Mouse (Mus musculus) lung, postnatal 25 days (tissue): ENCODE results near the gene Defb38.

Source experiments
- DNase-seq: peaks from one replicate; pipeline ENCODE4 v3.0.0; 2022; ENCODE audit warnings: low spot score

The Defb38 gene

GRCm38 (mm10) chr8:19026466-19026865 is at the start of gene Defb38:
Gene Defb38 (minus strand): TSS chr8:19026566.
- no peak for DNase-seq

DNA sequence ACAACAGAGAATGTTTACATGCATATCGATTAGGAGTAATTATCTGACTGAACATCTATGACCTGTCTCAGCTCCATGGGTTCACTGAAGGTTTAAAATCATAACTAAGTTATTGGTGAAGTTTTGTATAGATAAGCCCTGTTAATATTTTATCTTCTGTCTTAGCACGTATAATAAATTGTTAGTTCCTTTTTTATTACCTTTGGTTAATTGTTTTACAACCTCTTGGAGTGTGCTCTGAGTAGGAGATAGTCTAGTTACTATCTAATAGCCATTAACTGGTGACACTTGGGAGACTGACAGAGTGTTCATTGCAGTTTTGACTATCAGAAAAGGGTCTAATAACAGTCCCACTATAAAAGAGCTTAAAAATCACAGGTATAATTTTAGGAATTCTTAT is 39.6 kb upstream of the Defb38 start:
- DNase-seq = no peak

GRCm38 (mm10) chr8:19064710-19065109 is 38.3 kb upstream of the Defb38 start, which contains the start of gene Defb39:
Gene Defb39 (minus strand): TSS chr8:19064810.
- no peak for DNase-seq

DNA sequence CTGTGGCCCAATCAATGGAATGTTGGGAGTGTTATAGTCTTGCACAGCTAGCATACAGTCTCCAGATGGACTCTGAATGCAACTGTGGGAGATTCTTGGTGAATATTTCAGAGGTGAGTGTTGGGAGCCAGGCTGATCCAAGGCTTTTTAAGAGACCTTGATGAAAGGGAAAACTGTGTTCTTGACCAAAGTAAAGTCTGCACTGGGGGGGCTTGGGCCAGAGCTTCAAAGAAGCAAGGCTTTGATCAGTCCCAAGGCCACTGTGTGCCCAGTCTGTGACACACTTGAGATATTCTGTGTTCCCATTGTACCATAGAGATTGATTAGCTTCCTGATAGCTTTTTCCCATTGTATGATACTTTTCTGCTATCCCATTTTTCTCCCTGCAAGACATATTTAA is 36.5 kb upstream of the Defb38 start:
- no peak for DNase-seq

DNA sequence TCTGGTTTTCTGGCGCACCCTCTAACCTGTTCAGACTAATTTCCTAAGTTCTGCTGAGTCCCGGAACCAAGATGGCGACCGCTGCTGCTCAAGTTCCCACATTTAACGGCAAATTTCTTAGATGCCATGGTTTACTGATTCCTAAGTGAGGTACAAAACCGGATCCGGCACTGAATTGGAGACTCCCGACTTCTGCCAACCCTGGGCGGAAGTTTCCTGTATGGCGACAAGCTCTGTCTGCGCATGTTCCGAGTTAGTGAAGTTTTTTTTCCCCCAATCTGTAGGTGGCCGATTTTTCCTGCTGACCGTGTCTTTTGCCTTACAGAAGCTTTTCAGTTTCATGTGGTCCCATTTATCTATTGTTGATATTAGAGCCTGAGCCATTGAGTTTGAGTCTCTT is 18.9 kb upstream of the Defb38 start:
- DNase-seq = no peak
